Mouse (Mus musculus): ENCODE results near the gene Cyb561d1. TPM values are rescaled to one million over a fixed set of nuclear protein-coding genes. Genes with fewer than 3 reads are reported as not detected.
A peak's percentile ranks its signal among the peaks of the same experiment; 100 is the strongest.

Cyb561d1 gene
- polyA plus RNA-seq, 1 experiment from 2014 or later, result 2.8 TPM

GRCm38 (mm10) chr3:108197066-108197497 is 3.9 kb downstream of the Cyb561d1 start:
- no peak overlapping the region for H3K9ac ChIP-seq (replicated peaks; ENCODE audit: low read depth, low read length)
- H3K4me1 ChIP-seq (ENCODE audit: control insufficient read depth, insufficient read depth, low read length), result peaks cover 20% of the 10 kb centered on the region; the same call in 1 of the 2 replicates
- H3K4me2 ChIP-seq (replicated peaks; ENCODE audit: low read depth, low read length), result no peak overlapping the region
- ATAC-seq (ENCODE audit: insufficient number of reproducible peaks, insufficient read depth, low FRiP score, low read depth), result no peak
- 14% methylated on average over 14 of the region's 14 CpGs for WGBS
- H3K36me3 ChIP-seq (ENCODE audit: control insufficient read depth, insufficient read depth, low read length), result peaks cover 3% of the 10 kb centered on the region; the same call in 1 of the 2 replicates
- no peak overlapping the region for H3K4me3 ChIP-seq (ENCODE audit: low read depth, low read length)
- H3K27ac ChIP-seq (ENCODE audit: low read length), result peak overlapping the region; percentile 41; the same call in 1 of the 2 replicates
- H3K27me3 ChIP-seq (ENCODE audit: control insufficient read depth, insufficient read depth, low read length), result no peaks in the 10 kb centered on the region
- no peaks in the 10 kb centered on the region for H3K9me3 ChIP-seq (ENCODE audit: control insufficient read depth, low read depth, low read length)

GRCm38 (mm10) chr3:108195941-108196590 is 4.9 kb downstream of the Cyb561d1 start:
- no peak overlapping the region for H3K4me2 ChIP-seq (replicated peaks; ENCODE audit: low read depth, low read length)
- no peaks in the 10 kb centered on the region for H3K9me3 ChIP-seq (ENCODE audit: control insufficient read depth, low read depth, low read length)
- no peaks in the 10 kb centered on the region for H3K27me3 ChIP-seq (ENCODE audit: control insufficient read depth, insufficient read depth, low read length)
- H3K9ac ChIP-seq (replicated peaks; ENCODE audit: low read depth, low read length), result no peak overlapping the region
- H3K4me3 ChIP-seq (ENCODE audit: low read depth, low read length), result no peak overlapping the region
- no peak for ATAC-seq (ENCODE audit: insufficient number of reproducible peaks, insufficient read depth, low FRiP score, low read depth)
- 74% methylated on average over 7 of the region's 7 CpGs for WGBS
- H3K27ac ChIP-seq (ENCODE audit: low read length), result no peak overlapping the region
- H3K4me1 ChIP-seq (ENCODE audit: control insufficient read depth, insufficient read depth, low read length), result peaks cover 12% of the 10 kb centered on the region; the same call in 1 of the 2 replicates
- no peaks in the 10 kb centered on the region; the same call in 1 of the 2 replicates for H3K36me3 ChIP-seq (ENCODE audit: control insufficient read depth, insufficient read depth, low read length)

DNA sequence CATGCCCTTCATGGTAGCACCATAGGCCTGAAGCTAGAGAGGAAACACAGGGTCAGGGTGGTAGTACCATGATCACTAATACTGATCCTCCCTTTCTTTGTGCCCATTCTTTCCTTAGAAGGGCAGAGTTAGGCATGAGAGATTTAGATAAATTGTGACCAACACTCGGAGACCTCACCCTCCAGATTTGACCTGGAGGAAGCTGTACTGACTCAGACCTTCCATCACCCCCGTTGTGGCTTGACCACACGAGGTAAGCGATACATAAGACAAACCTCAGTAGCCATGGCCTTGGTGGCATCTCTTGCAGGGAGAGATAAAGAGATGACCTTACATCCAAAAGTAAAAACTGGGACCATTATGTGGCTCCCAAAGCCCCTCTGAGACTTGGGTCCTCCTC is 5.7 kb downstream of the Cyb561d1 start:
- no peak overlapping the region for H3K27ac ChIP-seq (ENCODE audit: low read length)
- 80% methylated on average over 4 of the region's 4 CpGs for WGBS

DNA sequence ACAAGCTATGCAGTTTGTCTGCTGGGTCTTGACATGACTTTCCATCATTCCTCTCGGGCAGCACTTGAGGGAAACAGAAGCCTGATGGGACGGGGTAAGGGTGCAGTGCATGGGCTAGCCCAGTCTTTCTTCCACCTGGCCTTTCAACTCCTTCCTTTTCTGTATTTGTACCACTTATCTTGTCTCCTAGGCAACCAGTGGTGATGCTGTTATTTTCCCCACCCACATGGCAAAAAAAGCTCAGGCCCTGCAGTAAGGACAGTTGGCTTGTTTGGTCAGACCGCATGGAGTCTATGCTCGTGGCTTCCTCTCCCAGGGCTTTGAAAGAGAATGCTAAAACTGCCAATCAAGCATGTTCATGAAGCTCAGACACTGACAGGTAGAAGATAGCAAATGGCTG is 7.3 kb downstream of the Cyb561d1 start:
- Histone ChIP-seq H3K9ac (replicated peaks; ENCODE audit: low read depth, low read length) (no peak overlapping the region), H3K27me3 (ENCODE audit: control insufficient read depth, insufficient read depth, low read length) (no peaks in the 10 kb centered on the region), H3K4me3 (ENCODE audit: low read depth, low read length) (no peak overlapping the region), H3K4me1 (ENCODE audit: control insufficient read depth, insufficient read depth, low read length) (peaks cover 12% of the 10 kb centered on the region), H3K36me3 (ENCODE audit: control insufficient read depth, insufficient read depth, low read length) (no peaks in the 10 kb centered on the region), H3K9me3 (ENCODE audit: control insufficient read depth, low read depth, low read length) (no peaks in the 10 kb centered on the region), H3K4me2 (replicated peaks; ENCODE audit: low read depth, low read length) (no peak overlapping the region), H3K27ac (ENCODE audit: low read length) (no peak overlapping the region)
- WGBS, result 47% methylated on average over 4 of the region's 4 CpGs
- no peak for ATAC-seq (ENCODE audit: insufficient number of reproducible peaks, insufficient read depth, low FRiP score, low read depth)

More for the DNA sequence above, 5.7 kb downstream of the Cyb561d1 start:
- no peaks in the 10 kb centered on the region for H3K9me3 ChIP-seq (ENCODE audit: control insufficient read depth, low read depth, low read length)
- H3K4me3 ChIP-seq (ENCODE audit: low read depth, low read length), result no peak overlapping the region
- no peaks in the 10 kb centered on the region; the same call in 1 of the 2 replicates for H3K36me3 ChIP-seq (ENCODE audit: control insufficient read depth, insufficient read depth, low read length)
- H3K27me3 ChIP-seq (ENCODE audit: control insufficient read depth, insufficient read depth, low read length), result no peaks in the 10 kb centered on the region
- ATAC-seq (ENCODE audit: insufficient number of reproducible peaks, insufficient read depth, low FRiP score, low read depth), result no peak
- H3K9ac ChIP-seq (replicated peaks; ENCODE audit: low read depth, low read length), result no peak overlapping the region
- H3K4me2 ChIP-seq (replicated peaks; ENCODE audit: low read depth, low read length), result no peak overlapping the region
- peaks cover 9% of the 10 kb centered on the region; the same call in 1 of the 2 replicates for H3K4me1 ChIP-seq (ENCODE audit: control insufficient read depth, insufficient read depth, low read length)

DNA sequence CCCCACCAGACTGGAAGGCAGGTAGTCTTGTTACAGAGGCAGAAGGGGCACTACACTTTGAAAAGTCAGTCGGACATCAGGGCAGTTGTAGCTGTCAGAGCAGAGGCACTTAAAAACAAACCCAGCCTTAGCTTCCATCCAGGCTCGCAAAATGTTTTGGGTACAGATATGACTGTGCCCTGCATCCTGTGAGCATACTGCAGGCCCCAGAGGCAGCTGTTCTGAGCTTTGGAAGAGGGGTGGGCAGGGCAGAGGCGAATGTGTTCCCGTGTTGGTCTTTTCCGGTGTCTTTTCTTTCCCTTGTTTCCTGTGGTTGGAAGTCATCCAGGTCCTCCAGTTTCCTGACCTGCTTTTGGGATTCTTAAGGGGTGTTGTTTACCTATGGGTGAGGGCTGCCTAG is 11.1 kb downstream of the Cyb561d1 start:
- H3K27ac ChIP-seq (ENCODE audit: low read length), result no peak overlapping the region

GRCm38 (mm10) chr3:108188716-108189490 is 12.1 kb downstream of the Cyb561d1 start:
- no peak overlapping the region for H3K27ac ChIP-seq (ENCODE audit: low read length)
- peaks cover 2% of the 10 kb centered on the region; the same call in 1 of the 2 replicates for H3K4me1 ChIP-seq (ENCODE audit: control insufficient read depth, insufficient read depth, low read length)
- H3K9me3 ChIP-seq (ENCODE audit: control insufficient read depth, low read depth, low read length), result no peaks in the 10 kb centered on the region
- WGBS, result 71% methylated on average over 9 of the region's 9 CpGs
- H3K9ac ChIP-seq (replicated peaks; ENCODE audit: low read depth, low read length), result no peak overlapping the region
- no peaks in the 10 kb centered on the region for H3K27me3 ChIP-seq (ENCODE audit: control insufficient read depth, insufficient read depth, low read length)
- ATAC-seq (ENCODE audit: insufficient number of reproducible peaks, insufficient read depth, low FRiP score, low read depth), result no peak
- H3K4me3 ChIP-seq (ENCODE audit: low read depth, low read length), result no peak overlapping the region
- H3K4me2 ChIP-seq (replicated peaks; ENCODE audit: low read depth, low read length), result no peak overlapping the region
- H3K36me3 ChIP-seq (ENCODE audit: control insufficient read depth, insufficient read depth, low read length), result no peaks in the 10 kb centered on the region

More for the DNA sequence above, 11.1 kb downstream of the Cyb561d1 start:
- H3K36me3 ChIP-seq (ENCODE audit: control insufficient read depth, insufficient read depth, low read length), result no peaks in the 10 kb centered on the region
- whole genome bisulfite sequencing, result 26% methylated on average over 5 of the region's 5 CpGs
- H3K9ac ChIP-seq (replicated peaks; ENCODE audit: low read depth, low read length), result no peak overlapping the region
- ATAC-seq (ENCODE audit: insufficient number of reproducible peaks, insufficient read depth, low FRiP score, low read depth), result no peak
- no peaks in the 10 kb centered on the region for H3K9me3 ChIP-seq (ENCODE audit: control insufficient read depth, low read depth, low read length)
- H3K4me3 ChIP-seq (ENCODE audit: low read depth, low read length), result no peak overlapping the region
- peaks cover 2% of the 10 kb centered on the region; the same call in 1 of the 2 replicates for H3K4me1 ChIP-seq (ENCODE audit: control insufficient read depth, insufficient read depth, low read length)
- H3K4me2 ChIP-seq (replicated peaks; ENCODE audit: low read depth, low read length), result no peak overlapping the region; the same call in 1 of the 2 replicates
- H3K27me3 ChIP-seq (ENCODE audit: control insufficient read depth, insufficient read depth, low read length), result no peaks in the 10 kb centered on the region

GRCm38 (mm10) chr3:108187111-108187795 is 13.8 kb downstream of the Cyb561d1 start:
- no peak for ATAC-seq (ENCODE audit: insufficient number of reproducible peaks, insufficient read depth, low FRiP score, low read depth)
- H3K27ac ChIP-seq (ENCODE audit: low read length), result no peak overlapping the region
- peak overlapping the region; percentile 63 for H3K4me3 ChIP-seq (ENCODE audit: low read depth, low read length)
- H3K4me2 ChIP-seq (replicated peaks; ENCODE audit: low read depth, low read length), result 0 out of 2 replicates have a peak overlapping the region, but pooled peaks have one; percentile 82
- H3K27me3 ChIP-seq (ENCODE audit: control insufficient read depth, insufficient read depth, low read length), result no peaks in the 10 kb centered on the region
- no peak overlapping the region for H3K9ac ChIP-seq (replicated peaks; ENCODE audit: low read depth, low read length)
- peaks cover 2% of the 10 kb centered on the region; the same call in 1 of the 2 replicates for H3K4me1 ChIP-seq (ENCODE audit: control insufficient read depth, insufficient read depth, low read length)
- 63% methylated on average over 20 of the region's 20 CpGs for WGBS
- no peaks in the 10 kb centered on the region for H3K9me3 ChIP-seq (ENCODE audit: control insufficient read depth, low read depth, low read length)
- no peaks in the 10 kb centered on the region for H3K36me3 ChIP-seq (ENCODE audit: control insufficient read depth, insufficient read depth, low read length)
